Mouse (Mus musculus) embryonic fibroblast, embryonic 13.5 days (primary cell): ENCODE results near the gene Flnc. TPM values are rescaled to one million over a fixed set of nuclear protein-coding genes. Genes with fewer than 3 reads are reported as not detected.

ENCODE experiments used
- H3K27ac ChIP-seq: 2 replicates; pipeline ENCODE4 v1.5.1; 2012; ENCODE audit warnings: low read length, control low read depth, inconsistent platforms; ENCODE audit not compliant: insufficient read depth
- H3K4me1 ChIP-seq: 2 replicates; pipeline ENCODE4 v1.6.1; 2011; ENCODE audit warnings: low read length; ENCODE audit not compliant: control insufficient read depth, insufficient read depth
- H3K4me3 ChIP-seq: 2 replicates; pipeline ENCODE4 v1.5.1; 2011; ENCODE audit warnings: mild to moderate bottlenecking, control low read depth, low read length; ENCODE audit not compliant: insufficient read depth
- CTCF ChIP-seq: IDR thresholded peaks from 2 replicates; pipeline ENCODE4 v1.5.1; 2011; ENCODE audit warnings: mild to moderate bottlenecking, control low read depth, low read length, moderate library complexity, borderline replicate concordance; ENCODE audit not compliant: insufficient read depth
- POLR2A ChIP-seq: IDR thresholded peaks from 2 replicates; pipeline ENCODE4 v1.6.1; 2011; ENCODE audit warnings: low read depth, mild to moderate bottlenecking, control low read depth, low read length, moderate library complexity
- polyA plus RNA-seq: library from polyadenylated mRNA; stranded (reverse); fragments of >200 nt; gene quantifications from 2 replicates; pipeline ENCODE4 v1.2.4, GENCODE M21; 2011; ENCODE audit warnings: low read depth; ENCODE audit not compliant: missing spikeins, insufficient read length

Gene Flnc
- polyA plus RNA-seq, 1 experiment: 107 TPM

DNA sequence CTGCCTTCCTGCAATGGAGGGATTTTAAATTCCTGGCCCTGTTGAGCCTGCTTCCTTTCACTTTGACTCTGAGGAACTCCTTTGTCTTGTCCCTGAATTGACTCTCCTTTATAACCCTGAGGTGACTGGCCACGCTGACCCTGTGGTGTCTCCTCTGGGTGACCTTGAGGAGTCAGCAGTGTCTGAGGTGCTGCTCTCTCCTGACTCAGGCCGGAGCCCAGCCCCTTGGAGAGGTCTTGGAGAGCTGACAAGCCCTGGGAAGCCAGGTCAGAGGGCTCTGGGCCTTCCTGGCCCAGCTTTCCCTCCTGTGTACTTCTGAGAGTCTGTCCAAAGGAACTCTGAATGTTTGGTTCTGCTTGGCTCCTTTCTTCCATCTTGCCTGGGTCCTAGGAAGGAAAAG lies 41.7 kb downstream of the Flnc start:
- H3K4me3 ChIP-seq: no peak overlapping the region
- no peaks in the 10 kb centered on the region for H3K4me1 ChIP-seq
- H3K27ac ChIP-seq: no peak overlapping the region
- TF ChIP-seq POLR2A (no peak), CTCF (no peak)

DNA sequence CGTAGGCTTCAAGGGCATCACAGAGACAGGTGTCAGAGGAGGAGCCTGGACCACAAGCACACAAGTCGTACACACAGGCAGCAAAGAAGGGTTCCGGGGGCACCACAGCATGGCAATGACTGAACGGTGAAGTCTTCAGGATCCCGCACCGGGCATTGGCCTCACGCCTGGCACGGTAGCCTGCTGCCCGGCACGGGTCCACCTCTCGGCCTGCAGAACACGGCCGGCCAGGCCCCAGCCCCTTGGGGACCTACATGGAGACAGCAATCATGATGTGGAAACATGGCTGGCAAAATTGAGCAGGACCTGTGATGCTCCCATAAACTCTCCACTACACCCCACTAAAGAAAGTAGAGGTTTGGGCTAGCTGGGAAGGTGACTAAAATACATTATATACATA lies 49.6 kb downstream of the Flnc start:
- Histone ChIP-seq H3K4me3 (no peak overlapping the region), H3K27ac (no peak overlapping the region), H3K4me1 (no peaks in the 10 kb centered on the region)
- TF ChIP-seq POLR2A (no peak), CTCF (no peak)

DNA sequence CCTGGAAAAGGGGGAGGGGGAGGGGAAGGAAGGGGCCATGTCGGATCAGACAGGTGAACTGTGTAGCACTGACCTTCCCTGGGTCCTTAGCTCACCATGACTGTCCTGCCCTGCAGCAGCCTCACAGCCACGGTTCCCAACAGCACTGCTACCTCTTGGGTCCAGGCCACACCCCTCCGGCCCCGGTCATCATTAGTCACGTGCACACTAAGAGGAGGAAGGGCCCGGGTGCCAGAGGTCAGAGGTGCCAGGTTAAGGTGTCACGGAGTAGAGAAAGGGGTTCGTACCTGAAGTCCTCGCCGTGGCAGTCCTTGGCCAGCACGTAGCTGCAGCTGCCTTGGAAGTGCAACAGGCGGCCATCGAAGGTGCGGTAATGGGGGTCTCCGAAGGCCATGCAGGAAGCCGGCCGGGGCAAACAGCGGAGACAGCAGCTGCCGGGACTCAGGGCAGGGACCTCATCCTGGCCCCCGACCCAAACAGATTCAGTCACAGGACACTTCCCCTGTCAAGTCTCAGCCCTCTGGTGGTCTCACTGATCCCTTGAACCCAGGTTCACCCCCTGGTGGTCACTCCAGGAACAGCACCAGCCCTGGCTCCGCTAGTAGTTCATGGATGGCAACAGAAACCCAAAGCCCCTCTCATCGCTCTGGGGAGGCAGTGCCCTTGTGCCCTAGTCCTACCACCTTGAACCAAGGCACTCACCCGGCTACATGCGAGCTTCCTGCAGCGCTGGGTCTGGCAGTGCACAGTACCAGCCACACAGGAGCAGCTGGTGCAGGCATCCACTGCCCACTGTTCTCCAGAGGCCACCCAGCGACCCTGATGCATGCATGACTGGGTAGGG lies 51.9 kb downstream of the Flnc start:
- TF ChIP-seq POLR2A (no peak), CTCF (peak; percentile 72)
- no peak overlapping the region for H3K4me3 ChIP-seq
- H3K27ac ChIP-seq: no peak overlapping the region
- no peaks in the 10 kb centered on the region for H3K4me1 ChIP-seq

DNA sequence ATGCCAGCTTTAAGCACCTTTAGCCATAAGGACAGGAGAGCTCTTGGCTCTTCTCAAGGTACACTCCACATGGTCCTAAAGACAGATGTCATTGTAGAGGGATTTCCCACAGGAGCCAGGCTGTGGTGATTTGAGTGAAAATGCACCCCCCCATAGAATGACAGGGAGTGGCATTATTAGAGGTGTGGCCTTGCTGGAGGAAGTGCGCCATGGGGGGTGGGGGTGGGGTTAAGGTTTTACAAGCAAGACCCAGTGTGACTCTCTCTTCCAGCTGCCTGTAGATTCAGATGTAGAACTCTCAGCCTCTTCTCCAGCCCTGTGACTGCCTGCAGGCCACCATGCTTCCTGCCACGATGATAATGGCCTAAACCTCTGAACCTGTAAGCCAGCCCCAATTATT lies 52.9 kb downstream of the Flnc start:
- TF ChIP-seq POLR2A (no peak), CTCF (no peak)
- no peaks in the 10 kb centered on the region for H3K4me1 ChIP-seq
- no peak overlapping the region for H3K27ac ChIP-seq
- no peak overlapping the region for H3K4me3 ChIP-seq

DNA sequence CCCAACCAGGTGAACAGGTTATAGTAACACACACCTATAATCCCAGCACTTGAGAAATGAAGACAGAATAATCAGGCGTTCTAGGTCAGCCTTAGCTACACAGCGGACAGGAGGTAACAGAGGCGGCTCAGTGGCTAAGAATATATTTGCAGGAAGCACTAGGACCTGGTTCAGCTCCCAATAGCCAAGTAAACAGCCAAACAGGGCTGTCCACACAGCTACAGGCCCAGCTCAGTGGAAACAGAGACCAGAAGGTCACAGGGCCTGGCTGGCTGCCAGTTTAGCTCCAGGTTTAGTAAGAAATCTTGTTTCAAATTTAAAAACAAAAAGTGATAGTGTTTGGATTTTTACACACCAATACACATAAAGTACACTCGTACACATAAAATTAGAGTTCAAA lies 61.0 kb downstream of the Flnc start:
- no peak for TF ChIP-seq POLR2A
- TF ChIP-seq CTCF: no peak
- Histone ChIP-seq H3K4me1 (no peaks in the 10 kb centered on the region), H3K27ac (no peak overlapping the region), H3K4me3 (no peak overlapping the region)

DNA sequence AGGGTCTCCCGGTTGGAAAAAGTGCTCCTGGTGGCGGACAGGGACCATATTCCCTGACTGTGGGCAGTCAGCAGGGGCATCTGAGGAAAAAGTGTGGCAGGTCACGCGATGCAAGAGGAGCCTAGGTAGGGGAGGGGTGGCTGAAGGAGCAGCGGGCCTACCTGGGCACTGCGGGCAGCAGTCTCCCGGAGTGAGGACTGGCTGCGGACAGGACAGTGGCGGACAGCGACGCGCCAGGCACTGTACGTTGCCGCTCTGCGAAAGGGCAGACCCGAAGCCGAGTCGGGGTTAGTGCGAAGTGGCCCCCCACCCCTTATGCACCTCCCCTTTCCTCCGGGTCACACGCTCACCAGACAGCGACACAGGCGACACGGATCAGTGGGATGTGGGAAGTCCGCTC lies 63.2 kb downstream of the Flnc start:
- Histone ChIP-seq H3K4me1 (no peaks in the 10 kb centered on the region), H3K27ac (no peak overlapping the region), H3K4me3 (no peak overlapping the region)
- TF ChIP-seq CTCF (no peak), POLR2A (no peak)

DNA sequence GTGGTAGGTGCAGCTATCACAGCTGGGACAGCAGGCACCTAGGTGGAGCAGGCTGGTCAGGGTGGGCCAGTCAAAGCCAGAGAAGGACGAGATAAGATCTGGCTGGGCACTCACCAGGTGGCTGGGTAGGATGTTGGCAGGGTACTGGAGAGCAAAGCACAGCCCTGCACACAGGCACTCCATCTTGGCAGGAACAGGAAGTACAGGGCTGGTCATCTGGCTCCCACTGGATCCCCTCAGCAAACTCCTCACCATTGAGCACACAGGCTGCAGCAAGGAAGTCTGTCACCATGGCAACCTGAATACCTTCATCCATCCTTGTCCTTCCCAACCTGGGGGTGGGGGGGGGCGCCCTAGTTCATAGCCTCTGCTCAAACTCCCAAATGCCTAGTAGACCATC lies 64.7 kb downstream of the Flnc start:
- TF ChIP-seq POLR2A (no peak), CTCF (no peak)
- H3K27ac ChIP-seq: no peak overlapping the region
- no peak overlapping the region for H3K4me3 ChIP-seq
- no peaks in the 10 kb centered on the region for H3K4me1 ChIP-seq

DNA sequence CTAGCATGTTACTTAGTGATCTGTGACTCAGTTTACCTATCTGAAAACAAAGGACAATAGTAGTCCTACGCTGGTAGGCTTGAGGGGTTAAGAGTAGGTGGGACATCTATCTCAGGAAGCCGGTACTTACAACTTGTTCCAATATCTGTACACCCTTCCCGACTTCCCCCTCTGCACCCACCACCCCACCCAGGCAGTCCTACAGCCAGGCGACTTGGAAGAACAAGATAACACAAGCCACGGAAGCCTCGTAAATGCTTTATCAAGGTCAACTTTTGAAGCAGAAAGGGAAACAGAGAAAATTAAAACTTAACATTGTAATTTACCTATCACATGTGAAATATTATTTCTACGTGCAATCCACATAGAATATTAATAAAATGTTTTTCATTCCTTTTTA lies 67.1 kb downstream of the Flnc start:
- Histone ChIP-seq H3K4me3 (no peak overlapping the region), H3K27ac (no peak overlapping the region), H3K4me1 (no peaks in the 10 kb centered on the region)
- TF ChIP-seq CTCF: no peak
- TF ChIP-seq POLR2A: no peak

DNA sequence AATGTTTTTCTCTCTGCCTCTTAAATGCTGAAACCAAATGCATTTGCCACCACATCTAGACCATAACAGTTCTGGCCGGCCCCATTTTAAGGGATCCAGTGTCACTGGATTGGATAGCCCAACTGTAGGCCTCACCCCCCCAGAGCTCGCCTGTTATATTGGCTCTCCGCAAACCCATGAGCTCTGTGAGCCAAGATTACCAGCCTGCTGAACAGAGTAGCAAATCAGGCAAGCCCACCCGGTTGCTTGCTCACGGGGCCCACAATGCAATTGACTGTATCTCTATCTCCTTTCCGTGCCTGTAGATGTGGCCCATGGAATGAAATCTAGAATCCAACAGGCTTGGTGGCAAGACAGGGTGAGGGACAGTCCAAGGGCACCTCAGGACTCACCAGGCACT lies 67.8 kb downstream of the Flnc start:
- Histone ChIP-seq H3K27ac (no peak overlapping the region), H3K4me3 (no peak overlapping the region), H3K4me1 (no peaks in the 10 kb centered on the region)
- TF ChIP-seq CTCF (no peak), POLR2A (no peak)

DNA sequence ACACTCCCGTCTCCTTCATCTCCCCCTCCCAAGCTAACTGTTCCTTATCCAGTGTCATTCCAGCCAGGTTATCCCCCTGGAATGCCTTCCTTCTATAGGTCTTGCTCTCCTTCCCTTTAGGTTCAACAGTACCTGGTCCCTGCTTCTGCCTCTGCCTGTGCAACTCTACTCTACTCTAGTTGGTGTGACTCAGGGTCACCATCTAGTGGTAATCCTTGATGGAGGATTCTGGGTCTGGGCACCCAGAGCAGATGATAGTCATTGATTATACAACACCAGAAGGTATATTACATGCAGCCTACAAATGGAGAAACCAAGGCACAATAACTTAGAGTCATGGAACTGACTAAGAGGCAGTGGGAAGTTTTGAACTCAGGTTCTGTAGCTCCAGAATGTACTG lies 68.5 kb downstream of the Flnc start:
- Histone ChIP-seq H3K27ac (no peak overlapping the region), H3K4me3 (no peak overlapping the region), H3K4me1 (no peaks in the 10 kb centered on the region)
- TF ChIP-seq POLR2A: no peak
- no peak for TF ChIP-seq CTCF

DNA sequence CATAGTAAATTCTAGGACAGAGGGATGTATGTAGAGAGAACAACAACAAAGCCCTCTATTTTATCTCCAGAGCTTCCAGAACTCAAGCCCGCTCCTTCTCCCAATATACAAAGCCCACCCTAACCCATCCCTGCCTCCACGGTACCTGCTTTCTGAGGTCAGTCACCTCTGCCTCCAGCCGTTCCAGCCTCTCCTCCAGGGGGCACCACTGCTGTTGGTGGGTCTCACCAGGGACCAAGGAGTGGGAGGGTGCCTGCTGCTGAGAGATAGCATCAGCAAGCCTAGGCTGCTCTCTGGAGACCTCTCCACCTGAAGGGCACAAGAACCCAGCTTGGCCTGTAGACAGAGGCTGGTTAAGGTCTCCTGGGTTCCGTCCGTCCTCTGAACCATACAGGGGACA lies 72.4 kb downstream of the Flnc start:
- Histone ChIP-seq H3K27ac (no peak overlapping the region), H3K4me1 (no peaks in the 10 kb centered on the region), H3K4me3 (no peak overlapping the region)
- TF ChIP-seq CTCF (no peak), POLR2A (no peak)
